Mouse (Mus musculus): ENCODE results near the gene Gm14569.

The Gm14569 gene

DNA sequence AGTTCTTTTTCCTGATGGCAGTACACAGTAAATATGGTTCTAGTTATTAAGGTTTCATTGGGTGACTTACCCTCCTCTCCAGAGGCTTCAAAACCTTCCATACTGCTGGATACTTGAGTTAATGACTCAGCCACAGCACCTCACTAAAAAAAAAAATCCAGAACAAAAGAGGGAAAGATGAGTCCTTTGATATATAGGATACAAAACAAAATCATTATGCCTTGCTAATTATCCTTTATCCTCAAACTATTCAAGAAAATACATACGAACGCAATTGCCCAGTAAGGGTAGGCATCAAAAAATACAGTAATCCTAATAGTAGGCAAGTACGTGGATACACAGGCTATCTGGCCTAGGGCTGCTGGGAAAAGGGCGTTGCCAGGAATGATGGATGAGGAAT, at the start of gene Gm14569:
Gene Gm14569 (minus strand): TSS at position 101 of the 400 bp plus-strand sequence.
- DNase-seq (ENCODE audit: low spot score in 2 of 2), result no peak

DNA sequence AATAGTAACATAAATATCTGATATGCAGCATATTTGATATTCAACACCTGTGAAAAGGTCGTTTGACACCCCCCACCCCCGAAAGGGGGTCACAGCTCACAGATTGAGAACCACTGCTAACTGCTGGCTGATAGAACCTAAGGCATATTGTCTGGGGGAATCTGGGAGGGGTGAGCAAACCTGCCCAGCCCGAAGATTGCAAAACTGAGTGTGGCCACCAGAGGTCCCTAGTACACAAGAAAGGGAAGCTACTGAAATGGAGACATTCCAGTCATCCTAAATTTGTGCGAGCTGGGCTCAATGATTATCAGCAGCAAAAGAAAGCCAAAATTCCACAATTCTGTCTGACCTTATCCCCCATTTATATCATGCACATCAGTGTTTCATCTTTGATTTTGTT, 42.9 kb upstream of the Gm14569 start:
- peak; percentile 11 to 24 for DNase-seq (ENCODE audit: low spot score in 2 of 2)

DNA sequence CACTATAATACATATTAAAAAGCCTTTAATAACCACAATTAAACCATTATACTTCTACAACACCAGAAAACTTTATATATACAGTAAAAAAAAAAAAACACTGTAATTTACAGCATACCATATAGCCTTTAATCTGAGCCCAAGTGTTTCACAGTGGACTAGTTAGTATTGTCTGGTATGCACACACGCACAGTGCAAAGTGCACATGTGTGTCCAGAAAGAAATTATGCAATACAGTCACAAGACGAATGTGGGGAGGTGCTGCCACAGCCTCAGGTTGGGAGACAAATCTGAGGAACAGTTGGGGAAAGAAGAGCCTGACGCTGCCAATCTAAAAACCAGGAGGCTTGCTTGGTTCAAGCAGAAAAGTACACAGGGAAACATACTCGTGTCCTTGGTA, 42.1 kb upstream of the Gm14569 start:
- no peak for DNase-seq (ENCODE audit: low spot score in 2 of 2)

DNA sequence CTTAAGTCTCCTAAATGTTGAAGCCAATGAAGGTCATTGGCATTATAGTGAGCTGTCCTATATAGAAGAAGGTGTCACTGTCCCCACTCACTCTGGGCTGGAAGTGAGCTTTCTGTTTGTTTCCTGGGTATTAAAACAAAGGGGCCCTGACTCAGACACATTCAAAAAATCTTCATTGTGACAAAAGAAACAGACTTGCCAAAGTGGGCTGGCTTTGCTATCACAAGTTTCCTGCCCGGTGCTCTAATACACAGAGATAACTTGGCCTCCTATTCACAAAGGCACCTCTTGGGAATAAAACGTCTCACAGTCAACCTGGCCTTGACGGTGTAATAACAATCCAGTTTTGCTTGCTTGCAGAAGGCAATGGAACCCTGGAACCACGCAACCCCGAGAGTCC, 38.6 kb upstream of the Gm14569 start:
- no peak for DNase-seq (ENCODE audit: low spot score in 2 of 2)

DNA sequence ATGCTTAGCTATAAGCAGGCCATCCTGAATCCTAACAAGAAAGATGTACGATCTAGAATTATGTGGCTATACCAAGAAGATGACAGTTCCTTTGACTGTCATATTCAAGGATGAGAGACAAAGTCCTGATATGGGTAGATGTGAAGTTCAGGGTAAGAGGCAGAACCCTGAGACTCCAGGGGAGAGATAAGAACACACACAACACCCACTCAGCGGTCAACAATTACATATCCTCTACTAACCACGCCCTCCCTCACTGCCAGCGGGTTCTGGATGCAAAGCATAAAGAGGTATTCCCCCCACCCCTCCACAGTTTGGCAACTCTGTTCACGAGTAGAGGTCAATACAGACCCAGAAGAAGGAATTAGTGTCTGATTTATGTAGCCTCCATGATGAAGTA, 32.1 kb upstream of the Gm14569 start:
- no peak for DNase-seq (ENCODE audit: low spot score in 2 of 2)

DNA sequence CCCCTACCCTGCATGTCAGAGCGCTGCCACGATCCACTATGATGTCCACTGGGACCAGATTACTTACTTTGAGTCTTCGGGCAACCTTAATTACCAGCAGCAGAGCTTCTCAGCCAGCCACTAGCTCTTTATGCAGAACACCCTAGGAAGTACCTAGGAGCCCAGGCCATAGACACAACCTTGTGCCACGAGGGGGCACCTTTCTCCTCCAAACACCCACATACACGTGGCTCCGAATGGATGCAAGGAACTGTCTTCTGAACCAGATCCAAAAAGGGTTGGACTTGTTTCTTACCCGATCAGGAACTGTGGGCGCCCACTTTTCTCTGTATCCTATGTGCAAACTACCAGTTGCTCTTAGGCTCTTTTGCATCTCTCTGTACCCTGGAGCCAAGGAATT, 22.1 kb upstream of the Gm14569 start:
- no peak for DNase-seq (ENCODE audit: low spot score in 2 of 2)

DNA sequence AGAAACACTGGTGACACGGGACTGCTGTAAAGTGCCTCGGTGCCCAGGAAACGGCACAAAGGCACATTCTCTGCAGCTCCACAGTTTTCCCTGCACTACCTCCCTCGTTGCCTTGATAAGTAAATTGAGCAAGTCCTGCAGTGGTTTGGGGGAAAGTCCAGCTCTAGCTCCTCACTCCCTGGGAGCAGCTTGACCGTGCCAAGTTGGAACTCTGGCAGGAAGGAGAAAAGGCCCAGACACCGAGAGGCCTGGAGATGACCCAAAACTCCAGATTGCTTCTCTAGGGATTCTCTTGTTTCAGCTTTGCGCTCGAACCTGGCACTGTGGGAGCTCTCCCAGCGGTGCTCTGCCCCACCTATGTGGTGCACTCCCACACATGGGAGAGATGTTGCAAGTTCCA, 21.6 kb upstream of the Gm14569 start:
- no peak for DNase-seq (ENCODE audit: low spot score in 2 of 2)

DNA sequence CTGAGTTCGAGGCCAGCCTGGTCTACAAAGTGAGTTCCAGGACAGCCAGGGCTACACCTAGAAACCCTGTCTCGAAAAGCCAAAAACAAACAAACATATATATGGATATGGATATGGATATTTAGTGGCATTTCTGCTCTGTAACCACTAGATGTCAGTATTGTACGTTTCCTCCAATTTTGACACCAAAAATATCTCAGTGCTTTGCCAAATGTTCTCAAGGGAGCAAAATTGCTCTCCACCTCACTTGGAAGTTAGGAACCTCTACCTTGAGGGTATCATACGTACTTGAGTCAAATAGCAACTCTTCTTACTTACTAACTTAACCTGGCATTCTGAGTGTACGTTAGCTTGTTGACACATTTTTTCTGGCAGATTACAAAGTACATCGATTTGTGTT, 15.2 kb upstream of the Gm14569 start:
- no peak for DNase-seq (ENCODE audit: low spot score in 2 of 2)

DNA sequence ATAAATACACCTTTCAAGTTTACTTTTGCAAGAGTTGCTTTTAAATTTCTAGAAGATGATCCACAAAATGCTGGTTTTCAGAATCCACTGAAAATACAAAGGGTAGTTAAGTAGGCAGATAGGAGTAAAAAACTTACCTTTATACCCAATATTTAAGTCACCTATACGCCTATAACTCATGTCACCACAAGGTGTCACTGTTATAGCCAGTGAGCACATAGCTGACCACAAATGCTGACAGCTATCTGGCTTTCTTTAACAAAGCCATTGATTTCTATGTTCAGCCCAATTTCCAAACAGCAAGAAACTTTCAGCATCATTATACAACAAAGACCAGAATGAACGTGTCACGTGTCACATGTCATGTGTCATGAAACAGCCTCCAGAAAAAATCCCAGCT, 2.1 kb downstream of the Gm14569 start:
- no peak for DNase-seq (ENCODE audit: low spot score in 2 of 2)

DNA sequence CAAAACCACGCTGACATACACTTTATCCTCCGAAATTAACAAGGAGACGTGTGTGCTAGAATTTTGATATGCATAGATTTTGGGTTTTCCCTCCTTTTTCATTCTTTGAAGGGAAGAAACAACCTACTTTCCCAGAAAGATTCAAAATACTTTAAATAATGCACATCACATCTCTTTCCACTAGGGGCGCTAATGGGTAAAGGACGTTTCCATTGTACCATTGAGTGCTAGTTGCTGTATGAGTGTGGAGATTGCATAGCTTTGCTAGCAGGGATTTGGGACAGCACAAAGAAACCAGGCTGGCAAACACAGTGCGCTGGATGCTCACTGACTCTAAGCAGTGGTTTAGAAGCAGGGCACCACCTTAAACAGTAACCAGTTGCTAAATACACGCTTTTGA, 3.6 kb downstream of the Gm14569 start:
- DNase-seq (ENCODE audit: low spot score in 2 of 2), result no peak

DNA sequence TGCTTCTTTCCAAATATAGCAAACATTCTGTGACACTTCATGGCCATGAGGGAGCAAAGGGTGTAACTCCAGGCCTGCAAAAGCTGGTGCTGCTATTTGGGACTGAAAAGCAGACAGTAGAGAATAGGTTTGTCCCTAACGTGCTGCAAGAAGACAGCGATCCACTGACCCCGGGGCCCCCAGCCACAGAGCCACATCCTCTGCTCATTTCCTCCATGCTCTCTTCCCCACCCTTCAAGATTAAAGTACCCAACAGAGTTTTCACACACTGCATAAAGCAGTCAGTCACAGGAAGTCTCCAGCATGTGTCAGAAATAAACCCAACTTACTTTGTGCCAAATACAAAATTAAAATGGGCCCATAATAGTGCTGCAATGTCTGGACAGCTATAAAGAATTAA, 16.8 kb downstream of the Gm14569 start:
- peak; percentile 13 to 14 for DNase-seq (ENCODE audit: low spot score in 2 of 2)

DNA sequence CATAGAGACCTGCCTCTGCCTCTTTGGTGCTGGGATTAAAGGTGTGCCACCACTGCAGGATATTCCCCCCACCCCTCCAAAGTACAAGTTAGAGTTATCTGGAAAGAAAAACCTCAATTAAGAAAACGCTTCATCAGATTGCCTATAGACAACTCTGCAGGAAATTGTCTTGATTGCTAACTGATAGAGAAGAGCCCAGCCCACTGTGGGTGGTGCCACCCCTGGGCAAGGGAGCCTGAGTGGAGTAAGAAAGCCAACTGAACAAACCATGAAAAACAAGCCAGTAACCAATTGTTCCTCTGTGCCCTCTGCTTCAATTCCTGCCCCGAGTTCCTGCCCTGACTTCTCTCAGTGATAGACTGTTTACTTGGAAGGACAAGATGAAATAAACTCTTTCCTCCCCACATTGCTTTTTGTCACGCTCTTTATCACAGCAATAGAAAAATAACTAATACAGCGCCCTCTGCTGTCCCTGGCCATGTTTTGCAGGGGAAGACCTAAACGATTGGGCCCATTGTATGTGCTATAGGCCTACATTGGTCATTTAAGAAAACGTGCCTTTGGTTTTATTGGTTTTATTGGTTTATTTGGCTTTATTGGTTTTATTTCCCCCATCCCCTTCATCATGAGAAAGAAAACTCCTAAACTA, 17.4 kb downstream of the Gm14569 start:
- peak in 1 of 2 experiments; percentile 1 for DNase-seq (ENCODE audit: low spot score in 2 of 2)

DNA sequence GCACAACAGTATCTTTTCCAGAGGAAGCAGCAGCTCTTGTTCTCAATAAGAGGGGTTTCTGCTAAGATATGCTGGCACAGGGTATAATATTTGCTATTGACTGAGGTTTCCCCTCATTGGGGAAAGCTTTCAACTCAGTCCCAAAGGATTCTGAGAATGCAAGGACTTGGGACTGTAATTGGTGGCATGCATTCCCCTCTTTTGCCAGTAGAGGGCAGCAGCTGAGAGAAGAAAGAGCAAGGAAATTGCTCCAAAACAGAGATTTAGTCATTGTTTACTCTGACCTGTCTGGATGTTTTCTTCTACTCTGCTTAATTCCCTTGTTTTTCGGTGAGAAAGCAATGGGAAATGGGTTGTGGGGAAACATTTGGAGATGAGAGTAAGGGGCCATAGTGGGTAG, 35.6 kb downstream of the Gm14569 start:
- DNase-seq (ENCODE audit: low spot score in 2 of 2), result no peak

DNA sequence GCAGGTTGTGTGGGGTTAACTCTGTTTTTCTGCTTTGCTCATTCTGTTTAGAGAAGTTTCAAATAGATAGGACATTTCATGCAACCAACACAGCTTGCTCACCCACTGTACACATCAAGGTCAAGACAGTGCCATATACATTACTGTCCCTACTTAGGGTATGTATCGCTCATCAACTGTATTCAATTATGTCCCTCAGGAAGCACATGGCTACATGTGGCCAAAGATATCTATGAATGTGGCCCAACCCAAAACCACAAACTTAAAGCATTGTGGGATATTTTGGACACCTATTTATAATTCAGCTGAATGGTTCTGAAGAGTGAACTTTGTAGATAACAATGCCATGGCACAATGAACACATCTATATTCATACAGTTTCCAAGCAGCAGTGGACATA, 53.7 kb downstream of the Gm14569 start:
- DNase-seq (ENCODE audit: low spot score in 2 of 2), result no peak

DNA sequence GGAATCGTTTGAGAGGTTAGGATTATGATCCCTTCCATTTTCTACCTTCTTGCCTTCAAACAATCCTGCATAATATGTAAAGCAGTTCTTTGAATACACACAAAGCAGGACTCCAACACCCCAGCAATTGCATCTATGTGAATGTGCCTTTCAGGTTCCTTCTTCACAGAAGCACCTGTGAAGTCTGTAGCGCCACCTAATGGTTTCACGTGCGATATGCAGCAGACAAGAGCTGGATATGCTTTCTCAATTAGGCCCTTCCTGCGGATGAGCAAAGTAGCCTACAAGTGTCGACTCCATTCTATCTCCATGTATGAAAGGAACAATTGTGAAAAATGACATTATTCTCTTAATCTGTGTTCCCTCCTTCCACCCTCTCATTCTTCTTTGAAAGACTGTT, 56.6 kb downstream of the Gm14569 start:
- no peak for DNase-seq (ENCODE audit: low spot score in 2 of 2)

DNA sequence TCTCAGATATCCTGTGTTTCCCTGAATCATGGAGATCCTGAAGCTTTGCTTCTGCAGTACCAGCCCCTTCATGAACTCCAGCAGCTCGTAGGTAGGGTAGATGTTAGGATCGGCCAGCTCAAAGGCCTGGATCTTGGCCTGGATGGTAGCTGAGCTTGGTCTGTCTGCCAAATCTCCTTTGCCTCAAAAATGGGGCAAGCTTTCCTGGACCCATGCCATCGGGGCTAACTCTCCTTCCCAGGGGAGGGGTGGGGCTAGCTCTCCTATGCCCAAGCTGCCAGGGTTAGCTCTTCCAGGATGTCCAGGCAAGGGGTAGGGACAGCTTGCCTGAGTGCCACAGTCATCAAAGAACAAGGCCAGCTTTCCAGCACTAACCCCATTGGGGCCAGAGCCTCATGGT, 72.5 kb downstream of the Gm14569 start:
- no peak for DNase-seq (ENCODE audit: low spot score in 2 of 2)

DNA sequence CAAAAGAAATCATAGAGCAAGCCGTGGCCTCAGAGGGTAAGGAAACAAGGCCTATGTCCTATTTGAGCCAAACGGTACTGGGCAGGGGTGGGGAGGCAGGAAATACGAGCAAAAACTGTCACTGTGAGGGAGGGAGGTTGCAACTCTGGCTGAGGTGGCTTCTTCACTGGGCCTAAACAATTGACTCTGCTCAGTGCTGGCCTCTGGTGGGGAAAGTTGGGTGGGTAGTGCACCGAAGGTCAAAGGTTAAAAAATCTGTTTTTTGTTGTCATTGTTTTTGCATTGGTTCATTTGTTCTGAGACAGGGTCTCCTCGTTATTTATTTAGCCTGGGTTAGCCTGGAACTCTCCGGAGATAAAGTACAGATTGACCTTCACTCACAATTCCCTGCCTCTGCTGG, 89.3 kb downstream of the Gm14569 start:
- DNase-seq (ENCODE audit: low spot score in 2 of 2), result no peak

DNA sequence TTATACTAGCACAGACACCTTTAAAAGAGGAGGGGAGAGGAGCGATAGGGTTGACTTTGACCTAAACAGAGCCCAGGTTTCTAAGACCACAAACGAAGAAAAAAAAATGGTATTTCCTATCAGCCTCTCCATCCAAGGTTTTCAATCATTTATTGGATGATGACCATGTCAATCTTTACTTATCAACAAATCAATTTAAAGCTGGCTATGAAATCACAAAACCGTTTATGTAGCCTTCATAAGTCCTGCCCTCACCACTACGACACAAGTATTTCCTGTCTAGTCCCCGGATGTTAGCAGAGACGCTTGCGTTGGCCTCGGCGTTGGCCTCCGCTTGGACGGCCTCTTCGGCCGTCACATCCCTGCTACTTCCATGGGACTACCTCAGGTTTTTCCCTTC, 90.7 kb downstream of the Gm14569 start, which contains the start of gene Gm6268:
Gene Gm6268 (plus strand): TSS at position 301 of the 400 bp plus-strand sequence.
- no peak for DNase-seq (ENCODE audit: low spot score in 2 of 2)

DNA sequence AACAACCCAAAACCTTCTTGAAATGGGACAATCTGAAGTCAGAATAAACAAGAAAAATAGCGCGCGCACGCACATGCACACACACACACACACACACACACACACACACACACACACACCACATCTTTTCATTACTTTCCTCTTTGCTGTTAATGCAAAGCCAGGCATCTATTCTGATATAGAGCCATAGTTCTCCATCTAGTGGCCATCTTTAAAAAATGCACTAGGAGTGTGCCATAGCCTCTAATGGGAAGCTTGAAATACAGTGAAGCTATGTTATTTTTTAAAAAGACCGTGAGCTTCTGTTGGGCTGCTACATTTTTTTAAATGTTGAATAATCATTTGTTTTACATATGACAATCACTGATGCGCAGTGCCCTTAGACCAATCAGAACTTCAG, 98.4 kb downstream of the Gm14569 start:
- no peak for DNase-seq (ENCODE audit: low spot score in 2 of 2)

DNA sequence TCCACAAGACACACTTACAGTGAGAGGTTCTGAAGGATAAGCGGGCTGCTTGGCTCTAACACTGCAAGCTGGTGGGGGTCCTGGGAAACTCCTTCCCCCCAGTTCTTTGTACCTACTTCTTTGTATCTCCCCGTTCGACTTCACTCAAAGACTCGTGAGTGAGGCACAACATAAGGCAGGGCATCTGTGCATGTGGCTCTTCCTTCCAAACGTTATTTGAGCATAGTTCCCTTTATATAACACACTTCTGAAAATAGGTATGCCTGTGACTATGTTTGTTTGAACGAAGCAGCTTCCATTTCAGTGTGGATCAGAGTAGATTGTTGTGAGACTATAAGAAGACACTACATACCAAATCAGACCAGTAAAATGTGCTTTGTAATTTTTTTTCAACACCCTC, 99.0 kb downstream of the Gm14569 start:
- no peak for DNase-seq (ENCODE audit: low spot score in 2 of 2)

DNA sequence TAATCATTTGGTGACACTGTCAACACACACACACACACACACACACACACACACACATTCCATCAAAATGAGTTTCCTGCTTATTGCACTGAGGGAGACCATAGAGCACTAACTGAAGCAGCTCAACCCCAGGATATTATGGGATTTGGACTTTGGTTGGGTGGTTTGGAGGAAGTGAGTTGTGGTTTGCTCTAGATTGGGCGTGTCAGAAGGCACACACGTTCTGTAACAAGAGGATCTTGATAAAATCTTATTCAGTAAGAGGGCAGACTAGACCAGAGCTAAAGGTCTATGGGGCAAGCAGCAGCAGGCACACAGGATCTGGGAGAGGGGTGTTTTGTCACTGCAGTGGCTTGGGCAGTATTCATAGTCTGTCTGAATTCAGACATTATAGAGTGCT, 101.1 kb downstream of the Gm14569 start:
- no peak for DNase-seq (ENCODE audit: low spot score in 2 of 2)

DNA sequence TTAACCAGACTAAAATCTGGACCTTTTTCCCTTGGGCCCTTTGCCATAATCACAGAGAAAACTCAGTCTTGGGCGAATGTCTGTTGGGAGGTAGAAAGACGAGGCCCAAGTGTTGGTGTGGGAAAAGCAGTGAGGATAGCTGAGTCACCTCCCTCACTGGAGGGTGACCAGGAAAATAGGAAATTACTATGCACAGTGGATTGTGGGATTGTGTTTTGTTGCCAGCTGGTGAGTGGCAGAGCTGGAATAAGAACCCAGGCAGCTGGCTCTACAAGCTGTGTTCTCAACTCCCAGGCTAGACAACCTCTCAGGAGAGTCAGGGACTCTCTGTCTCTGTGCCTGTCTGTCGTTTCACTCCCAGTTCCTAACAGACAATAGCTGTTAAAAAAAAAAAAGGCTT, 101.7 kb downstream of the Gm14569 start:
- no peak for DNase-seq (ENCODE audit: low spot score in 2 of 2)

DNA sequence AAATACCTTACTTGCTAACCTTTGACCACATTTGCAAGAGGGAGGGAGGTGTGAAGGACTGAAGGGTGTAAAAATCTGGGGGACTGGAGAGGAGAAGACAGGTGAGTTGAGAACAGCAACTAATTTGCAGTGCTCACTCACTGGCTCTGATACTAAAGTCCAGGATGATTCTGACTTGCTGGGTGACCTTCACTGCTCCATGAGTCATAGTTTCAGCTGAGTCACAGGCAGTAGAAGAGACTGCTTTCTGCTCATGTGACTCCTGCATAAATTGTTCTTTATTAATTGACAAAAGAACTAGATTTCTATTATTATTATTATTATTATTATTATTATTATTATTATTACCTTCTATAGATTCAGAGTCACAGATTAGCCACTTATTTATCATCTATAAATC, 106.3 kb downstream of the Gm14569 start:
- no peak for DNase-seq (ENCODE audit: low spot score in 2 of 2)

Data from spleen, postnatal 36 days (tissue).